Mouse (Mus musculus): ENCODE results near the gene Rreb1.

GRCm38 (mm10) chr13:37912011-37912410 lies 133.8 kb downstream of the Rreb1 start:
- no peak for TF ChIP-seq CTCF (IDR thresholded peaks at IDR 0.05; ENCODE audit: low read depth)
- TF ChIP-seq EP300 (IDR thresholded peaks at IDR 0.05; ENCODE audit: low read depth): no peak

Data from heart, postnatal 0 days (tissue).